Mouse (Mus musculus) thymus, adult 2 months (tissue): Measurements from ENCODE around the gene Arhgap45. TPM values are rescaled to one million over a fixed set of nuclear protein-coding genes. Genes with fewer than 3 reads are reported as not detected.

ENCODE experiments used
- DNase-seq: peaks from one replicate; pipeline ENCODE4 v3.0.0; 2021
- H3K27ac ChIP-seq: fragments of 200-500 bp; 2 replicates; pipeline ENCODE4 v1.5.1; 2012; ENCODE audit warnings: low read length, control low read depth; ENCODE audit not compliant: control insufficient read depth, insufficient read depth
- H3K27me3 ChIP-seq: fragments of 200-500 bp; 2 replicates; pipeline ENCODE4 v1.6.1; 2012; ENCODE audit warnings: mild to moderate bottlenecking, low read length, moderate library complexity, mixed read lengths; ENCODE audit not compliant: control insufficient read depth, insufficient read depth
- H3K36me3 ChIP-seq: fragments of 200-500 bp; 2 replicates; pipeline ENCODE4 v1.6.1; 2012; ENCODE audit warnings: mild to moderate bottlenecking, low read length, moderate library complexity; ENCODE audit not compliant: control insufficient read depth, insufficient read depth
- H3K4me1 ChIP-seq: fragments of 200-500 bp; replicated peaks from 2 replicates; pipeline ENCODE4 v1.6.1; 2012; ENCODE audit warnings: low read length; ENCODE audit not compliant: control insufficient read depth, insufficient read depth
- H3K4me3 ChIP-seq: fragments of 200-500 bp; 2 replicates; pipeline ENCODE4 v1.5.1; 2012; ENCODE audit warnings: mild to moderate bottlenecking, low read length, control low read depth, moderate library complexity; ENCODE audit not compliant: control insufficient read depth, insufficient read depth
- CTCF ChIP-seq: fragments of 200-500 bp; IDR thresholded peaks from 2 replicates; pipeline ENCODE4 v1.5.1; 2012; ENCODE audit warnings: mild to moderate bottlenecking, control low read depth, low read length, moderate library complexity, borderline replicate concordance; ENCODE audit not compliant: control insufficient read depth, poor library complexity, insufficient read depth; ENCODE audit errors: extremely low read depth
- POLR2A ChIP-seq: fragments of 200-500 bp; IDR thresholded peaks from 2 replicates; pipeline ENCODE4 v1.6.1; 2012; ENCODE audit warnings: mild to moderate bottlenecking, low read length, control low read depth, moderate library complexity; ENCODE audit not compliant: control insufficient read depth, poor library complexity, insufficient read depth; ENCODE audit errors: extremely low read depth
- WGBS: fragments of 180-500 bp; shearing (Covaris S2); methylation state at CpG from one replicate; pipeline ENCODE4 v1.1.7; 2018; 5-methylcytosine and 5-hydroxymethylcytosine counted together
- polyA plus RNA-seq: library from polyadenylated mRNA; depleted of rRNA; stranded (reverse); fragments of >200 nt; gene quantifications from 2 replicates; pipeline ENCODE4 v1.2.3, GENCODE M21; 2012

The Arhgap45 gene
- polyA plus RNA-seq, 1 experiment: 1,504 TPM

DNA sequence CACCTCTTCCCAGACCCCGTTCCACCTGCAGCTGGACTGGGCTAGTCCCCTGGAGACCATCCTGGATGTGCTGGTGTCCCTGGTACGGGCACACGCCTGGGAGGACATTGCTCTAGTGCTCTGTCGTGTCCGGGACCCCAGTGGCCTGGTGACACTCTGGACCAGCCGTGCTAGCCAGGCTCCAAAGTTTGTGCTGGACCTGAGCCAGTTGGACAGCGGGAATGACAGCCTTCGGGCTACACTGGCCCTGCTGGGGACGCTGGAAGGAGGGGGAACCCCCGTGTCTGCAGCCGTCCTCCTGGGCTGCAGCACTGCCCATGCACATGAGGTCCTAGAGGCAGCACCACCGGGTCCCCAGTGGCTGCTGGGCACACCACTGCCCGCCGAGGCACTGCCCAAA is 43.6 kb upstream of the Arhgap45 start:
- 79% methylated on average over 14 of the region's 14 CpGs for WGBS
- no peak overlapping the region for H3K4me3 ChIP-seq

GRCm38 (mm10) chr10:79974087-79974486 is 42.4 kb upstream of the Arhgap45 start:
- no peak for DNase-seq
- Histone ChIP-seq H3K4me1 (no peaks in the 10 kb centered on the region), H3K27ac (no peak overlapping the region), H3K27me3 (peaks cover 8% of the 10 kb centered on the region; the same call in 1 of the 2 replicates), H3K4me3 (no peak overlapping the region), H3K36me3 (peaks cover 28% of the 10 kb centered on the region)
- TF ChIP-seq POLR2A: no peak
- TF ChIP-seq CTCF: no peak
- WGBS: 94% methylated on average over 21 of the region's 21 CpGs

More for the DNA sequence above, 43.6 kb upstream of the Arhgap45 start:
- DNase-seq: no peak
- H3K27me3 ChIP-seq: peaks cover 8% of the 10 kb centered on the region; the same call in 1 of the 2 replicates
- H3K36me3 ChIP-seq: peaks cover 21% of the 10 kb centered on the region
- TF ChIP-seq CTCF: no peak
- TF ChIP-seq POLR2A: no peak
- no peaks in the 10 kb centered on the region for H3K4me1 ChIP-seq
- H3K27ac ChIP-seq: no peak overlapping the region

DNA sequence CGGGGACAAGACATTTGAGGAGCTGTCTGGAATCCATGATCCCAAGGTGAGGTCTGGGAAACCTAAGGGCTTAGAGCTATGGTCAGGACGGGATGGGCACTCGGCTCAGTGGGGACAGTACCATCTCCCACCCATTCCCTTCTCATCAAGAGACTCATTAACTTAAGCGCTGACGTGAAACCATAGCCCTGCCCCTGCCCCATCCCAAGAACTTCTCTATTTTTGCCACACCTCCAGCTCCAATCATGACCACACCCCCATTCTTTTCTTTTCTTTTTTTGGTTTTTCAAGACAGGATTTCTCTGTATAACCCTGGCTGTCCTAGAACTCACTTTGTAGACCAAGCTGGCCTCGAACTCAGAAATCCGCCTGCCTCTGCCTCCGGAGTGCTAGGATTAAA is 41.8 kb upstream of the Arhgap45 start:
- DNase-seq: no peak
- H3K4me3 ChIP-seq: no peak overlapping the region
- no peak for TF ChIP-seq POLR2A
- no peak for TF ChIP-seq CTCF
- H3K27me3 ChIP-seq: peaks cover 8% of the 10 kb centered on the region; the same call in 1 of the 2 replicates
- WGBS: 74% methylated on average over 8 of the region's 8 CpGs
- no peaks in the 10 kb centered on the region for H3K4me1 ChIP-seq
- no peak overlapping the region for H3K27ac ChIP-seq
- H3K36me3 ChIP-seq: peaks cover 28% of the 10 kb centered on the region

- Histone ChIP-seq H3K27me3 (no peaks in the 10 kb centered on the region; the same call in 1 of the 2 replicates), H3K27ac (no peak overlapping the region), H3K4me3 (no peak overlapping the region), H3K4me1 (no peaks in the 10 kb centered on the region), H3K36me3 (peaks cover 28% of the 10 kb centered on the region)
- DNase-seq: no peak
- 97% methylated on average over 28 of the region's 28 CpGs for WGBS
- TF ChIP-seq POLR2A (no peak), CTCF (no peak)
Observed at GRCm38 (mm10) chr10:79976071-79976721, 40.3 kb upstream of the Arhgap45 start.

DNA sequence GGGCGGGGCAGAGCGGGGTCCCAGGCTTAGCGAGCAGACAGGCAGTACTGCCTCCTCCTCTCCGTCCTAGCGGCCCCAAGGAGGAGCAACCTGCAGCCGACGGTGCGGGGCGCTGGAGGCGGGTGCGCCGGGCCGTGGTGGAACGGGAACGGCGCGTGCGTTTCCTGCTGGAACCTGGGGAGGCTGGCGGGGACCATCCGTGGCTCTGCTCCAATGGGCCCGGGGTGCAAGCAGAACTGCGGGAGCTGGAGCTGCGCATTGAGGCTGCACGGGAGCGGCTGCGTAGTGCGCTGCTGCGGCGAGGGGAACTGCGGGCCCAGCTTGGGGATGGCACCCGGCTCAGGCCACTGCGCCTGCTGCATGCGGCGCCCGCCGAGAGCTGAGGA is 39.7 kb upstream of the Arhgap45 start:
- 97% methylated on average over 36 of the region's 36 CpGs for WGBS
- H3K27me3 ChIP-seq: no peaks in the 10 kb centered on the region; the same call in 1 of the 2 replicates
- TF ChIP-seq CTCF: no peak
- no peak for TF ChIP-seq POLR2A
- H3K36me3 ChIP-seq: peaks cover 28% of the 10 kb centered on the region
- H3K27ac ChIP-seq: no peak overlapping the region
- H3K4me1 ChIP-seq: no peaks in the 10 kb centered on the region
- no peak overlapping the region for H3K4me3 ChIP-seq
- DNase-seq: no peak

DNA sequence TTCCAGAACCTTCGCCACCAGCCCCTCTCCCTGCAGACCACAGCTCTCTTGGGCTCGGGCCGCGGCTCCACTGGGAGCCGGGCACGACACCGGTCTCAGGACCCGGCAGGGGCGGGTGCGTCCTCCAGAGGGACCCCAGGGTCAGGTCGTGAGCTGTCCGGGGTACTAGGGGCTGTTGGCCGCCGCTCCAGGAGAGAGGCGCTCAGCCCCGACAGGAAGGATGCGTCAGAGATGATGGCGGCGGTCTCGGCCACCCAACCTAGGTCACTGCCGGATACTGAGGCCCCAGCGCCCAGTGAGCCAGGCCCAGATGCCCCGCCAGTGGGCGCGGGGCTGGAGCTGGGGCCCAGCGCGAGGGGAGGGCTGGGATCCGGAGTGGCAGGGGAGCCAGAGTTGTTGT is 39.1 kb upstream of the Arhgap45 start:
- WGBS: 97% methylated on average over 27 of the region's 28 CpGs
- Histone ChIP-seq H3K4me1 (no peaks in the 10 kb centered on the region), H3K27me3 (no peaks in the 10 kb centered on the region; the same call in 1 of the 2 replicates), H3K27ac (no peak overlapping the region), H3K4me3 (no peak overlapping the region), H3K36me3 (peaks cover 28% of the 10 kb centered on the region)
- no peak for TF ChIP-seq POLR2A
- no peak for TF ChIP-seq CTCF
- no peak for DNase-seq

DNA sequence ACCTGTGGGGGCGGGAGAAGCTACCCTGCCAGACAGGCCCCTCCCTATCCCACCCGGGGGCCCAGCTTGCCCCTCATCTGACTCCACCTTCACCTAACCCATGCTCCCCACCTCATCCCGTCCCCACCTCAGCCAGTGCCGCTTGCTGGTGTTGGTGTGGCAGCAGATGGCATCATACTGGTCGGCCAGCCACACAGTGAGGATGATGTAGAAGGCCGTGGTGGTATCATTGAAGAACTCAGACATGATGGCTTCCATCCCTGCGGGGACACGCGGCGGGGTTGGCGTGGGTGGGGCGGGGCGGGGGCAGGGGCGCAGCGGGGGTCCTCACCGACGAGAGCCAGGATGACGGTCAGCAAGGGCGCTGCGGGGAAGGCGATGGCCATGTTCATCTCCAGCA is 38.4 kb upstream of the Arhgap45 start:
- H3K4me3 ChIP-seq: no peak overlapping the region
- H3K4me1 ChIP-seq: peaks cover 6% of the 10 kb centered on the region
- no peak overlapping the region for H3K27ac ChIP-seq
- WGBS: 98% methylated on average over 21 of the region's 21 CpGs
- no peaks in the 10 kb centered on the region for H3K27me3 ChIP-seq
- peaks cover 28% of the 10 kb centered on the region for H3K36me3 ChIP-seq
- TF ChIP-seq POLR2A (no peak), CTCF (no peak)
- DNase-seq: no peak
